Mouse (Mus musculus) forebrain, embryonic 15.5 days (tissue): ENCODE measurements around the gene Mup18. TPM values are rescaled to one million over a fixed set of nuclear protein-coding genes. Genes with fewer than 3 reads are reported as not detected.
"Not testable (repeated sequence)": the region's sequence is repeated elsewhere in the genome, so short reads cannot be mapped to it uniquely, and the experiment has no call there.

Experiments
- ATAC-seq: fragments of 200-750 bp; cut with Nextera tagmentation; replicated peaks from 2 replicates; pipeline ENCODE4 v1.8.0; 2017; ENCODE audit warnings: mild to moderate bottlenecking, moderate TSS enrichment, moderate library complexity
- H3K27ac ChIP-seq: fragments of 300-500 bp; sonication (generic); replicated peaks from 2 replicates; pipeline ENCODE4 v1.5.1; 2015; ENCODE audit warnings: mild to moderate bottlenecking, inconsistent platforms
- H3K27me3 ChIP-seq: fragments of 300-500 bp; sonication (generic); 2 replicates; pipeline ENCODE4 v1.6.1; 2015; ENCODE audit warnings: inconsistent platforms
- H3K36me3 ChIP-seq: fragments of 300-500 bp; sonication (generic); 2 replicates; pipeline ENCODE4 v1.6.1; 2015; ENCODE audit warnings: mild to moderate bottlenecking, inconsistent platforms
- H3K4me1 ChIP-seq: fragments of 300-500 bp; sonication (generic); 2 replicates; pipeline ENCODE4 v1.6.1; 2015; ENCODE audit warnings: inconsistent platforms
- H3K4me2 ChIP-seq: fragments of 300-500 bp; sonication (generic); replicated peaks from 2 replicates; pipeline ENCODE4 v1.6.1; 2015; ENCODE audit warnings: mild to moderate bottlenecking, inconsistent platforms
- H3K4me3 ChIP-seq: fragments of 300-500 bp; sonication (generic); 2 replicates; pipeline ENCODE4 v1.5.1; 2015; ENCODE audit warnings: mild to moderate bottlenecking, inconsistent platforms
- H3K9ac ChIP-seq: fragments of 300-500 bp; sonication (generic); replicated peaks from 2 replicates; pipeline ENCODE4 v1.6.1; 2015; ENCODE audit warnings: mild to moderate bottlenecking, inconsistent platforms
- H3K9me3 ChIP-seq: fragments of 300-500 bp; sonication (generic); 2 replicates; pipeline ENCODE4 v1.6.1; 2016; ENCODE audit warnings: inconsistent platforms
- WGBS: fragments of 180-500 bp; shearing (Covaris S2); methylation state at CpG from one replicate; pipeline ENCODE4 v1.1.7; 2015; ENCODE audit warnings: mixed read lengths; 5-methylcytosine and 5-hydroxymethylcytosine counted together
- polyA plus RNA-seq: library from polyadenylated mRNA; unstranded; fragments of >200 nt; fragmentation: Nextera tagmentation; extraction: Ambion mirVana; gene quantifications from 2 replicates; pipeline ENCODE4 v1.2.1, GENCODE M21; 2015

Mup18 gene
- not detected in 2 replicates for polyA plus RNA-seq

DNA sequence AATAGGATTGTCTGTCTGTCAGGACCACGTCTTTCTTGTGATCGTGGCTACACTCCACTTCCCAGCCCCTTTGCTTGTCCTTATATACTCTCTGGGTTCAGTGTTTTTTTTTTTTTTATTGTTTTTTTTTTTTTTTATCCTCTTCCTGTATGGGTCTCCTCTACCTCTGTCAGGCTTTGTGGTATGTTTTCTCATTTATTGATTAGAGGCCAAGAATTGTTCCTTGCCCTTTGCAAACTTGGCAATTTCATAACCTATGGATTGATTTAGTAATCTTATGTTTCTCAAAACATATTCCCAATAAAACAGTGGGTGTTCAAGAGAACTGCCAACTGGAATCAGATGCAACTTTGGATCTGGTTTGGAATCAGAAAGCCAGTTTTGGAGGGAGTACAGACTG lies at the start of gene Mup18:
Mup18 (minus strand) TSS at position 101 of the 400 bp plus-strand sequence.
- H3K27me3 ChIP-seq, H3K9ac ChIP-seq, H3K27ac ChIP-seq, H3K4me2 ChIP-seq, H3K4me1 ChIP-seq, H3K4me3 ChIP-seq, ATAC-seq, H3K36me3 ChIP-seq, H3K9me3 ChIP-seq: not testable (repeated sequence)
- 67% methylated on average over 2 of the region's 2 CpGs for WGBS

DNA sequence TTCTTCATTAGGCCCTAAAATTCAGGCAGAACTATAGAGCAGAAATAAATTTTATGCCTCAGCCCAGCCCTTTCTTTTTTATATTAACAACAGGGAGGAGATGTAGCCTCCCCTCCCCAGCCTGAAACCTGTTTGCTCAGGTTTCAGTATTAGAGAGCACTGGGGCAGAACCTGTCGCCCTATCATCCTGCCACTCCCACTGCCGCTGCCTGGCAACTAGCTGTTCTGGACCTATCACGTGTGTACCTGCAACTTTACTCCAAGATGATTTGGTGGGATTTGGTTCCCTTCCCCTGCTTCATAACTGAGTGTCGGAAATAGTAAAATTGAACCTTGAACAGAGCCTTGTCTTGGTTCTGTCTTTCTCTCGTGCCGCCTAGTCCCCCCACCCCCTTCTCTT lies 40.4 kb upstream of the Mup18 start:
- H3K4me1 ChIP-seq, ATAC-seq, H3K4me2 ChIP-seq, H3K27ac ChIP-seq, H3K27me3 ChIP-seq, H3K9me3 ChIP-seq, H3K4me3 ChIP-seq, H3K9ac ChIP-seq, H3K36me3 ChIP-seq: not testable (repeated sequence)
- WGBS: 85% methylated on average over 6 of the region's 6 CpGs

Other genes with a start within 250 kb of the Mup18 start
- gene Mup15, start 234.4 kb downstream of the Mup18 start, polyA plus RNA-seq: not detected in 2 replicates
- not detected in 2 replicates for gene Mup16, start 154.6 kb downstream of the Mup18 start, polyA plus RNA-seq
- gene Mup17, start 78.3 kb downstream of the Mup18 start, polyA plus RNA-seq: not detected in 2 replicates
- gene Mup19, start 108.1 kb upstream of the Mup18 start, polyA plus RNA-seq: not detected in 2 replicates
- not detected in 2 replicates for gene Mup5, start 161.1 kb upstream of the Mup18 start, polyA plus RNA-seq